Mouse (Mus musculus) megakaryocyte, embryonic 14.5 days (primary cell): ENCODE measurements around the gene Vax2. TPM values are rescaled to one million over a fixed set of nuclear protein-coding genes. Genes with fewer than 3 reads are reported as not detected.

Experiments used
- H3K27me3 ChIP-seq: replicated peaks from 2 replicates; pipeline ENCODE3; 2012; ENCODE audit warnings: inconsistent platforms
- H3K36me3 ChIP-seq: replicated peaks from 2 replicates; pipeline ENCODE3; 2012; ENCODE audit warnings: low read length, inconsistent platforms, mixed read lengths
- H3K4me1 ChIP-seq: 2 replicates; pipeline ENCODE4 v1.6.1; 2012; ENCODE audit warnings: inconsistent platforms
- H3K4me3 ChIP-seq: replicated peaks from 2 replicates; pipeline ENCODE3; 2012; ENCODE audit warnings: moderate library complexity, mild to moderate bottlenecking, inconsistent platforms
- H3K9me3 ChIP-seq: 2 replicates; pipeline ENCODE4 v1.6.1; 2012; ENCODE audit warnings: inconsistent platforms
- FLI1 ChIP-seq: IDR thresholded peaks from 2 replicates; pipeline ENCODE4 v1.6.1; 2012; ENCODE audit warnings: low read length, inconsistent platforms, mixed read lengths
- GATA1 ChIP-seq: IDR thresholded peaks from 3 replicates; pipeline ENCODE4 v1.6.1; 2012; ENCODE audit warnings: mixed read lengths, low read length, inconsistent platforms, borderline replicate concordance
- polyA plus RNA-seq: library from polyadenylated mRNA; stranded (reverse); fragments of >175 nt; gene quantifications from 2 replicates; pipeline ENCODE4 v1.2.3, GENCODE M21; 2012; ENCODE audit warnings: low replicate concordance; ENCODE audit not compliant: insufficient read depth

Vax2 gene
- polyA plus RNA-seq, 1 experiment, result 0.19 TPM

GRCm38 (mm10) chr6:83710361-83711066 lies 550 bp upstream of the Vax2 start:
- peaks cover 100% of the 10 kb centered on the region for H3K27me3 ChIP-seq

GRCm38 (mm10) chr6:83711725-83712475 lies 836 bp downstream of the Vax2 start:
- H3K4me1 ChIP-seq, result peaks cover 54% of the 10 kb centered on the region
- TF ChIP-seq GATA1 (no peak), FLI1 (no peak)
- H3K27me3 ChIP-seq, result peaks cover 98% of the 10 kb centered on the region
- no peaks in the 10 kb centered on the region for H3K36me3 ChIP-seq
- no peaks in the 10 kb centered on the region for H3K9me3 ChIP-seq
- H3K4me3 ChIP-seq, result peak overlapping the region; percentile 90

More at GRCm38 (mm10) chr6:83710361-83711066, 550 bp upstream of the Vax2 start:
- Histone ChIP-seq H3K36me3 (no peaks in the 10 kb centered on the region), H3K4me1 (peaks cover 43% of the 10 kb centered on the region), H3K4me3 (peak overlapping the region; percentile 90), H3K9me3 (no peaks in the 10 kb centered on the region)
- no peak for TF ChIP-seq FLI1
- TF ChIP-seq GATA1, result no peak

GRCm38 (mm10) chr6:83713271-83714136 lies 2.4 kb downstream of the Vax2 start:
- H3K27me3 ChIP-seq, result peaks cover 98% of the 10 kb centered on the region
- H3K36me3 ChIP-seq, result no peaks in the 10 kb centered on the region
- peaks cover 58% of the 10 kb centered on the region for H3K4me1 ChIP-seq

GRCm38 (mm10) chr6:83714221-83715123 lies 3.4 kb downstream of the Vax2 start:
- TF ChIP-seq FLI1, result no peak

More at GRCm38 (mm10) chr6:83713271-83714136, 2.4 kb downstream of the Vax2 start:
- H3K9me3 ChIP-seq, result no peaks in the 10 kb centered on the region
- no peak overlapping the region for H3K4me3 ChIP-seq
- no peak for TF ChIP-seq GATA1
- no peak for TF ChIP-seq FLI1

GRCm38 (mm10) chr6:83715461-83716196 lies 4.6 kb downstream of the Vax2 start:
- peaks cover 96% of the 10 kb centered on the region for H3K27me3 ChIP-seq
- no peaks in the 10 kb centered on the region for H3K36me3 ChIP-seq
- H3K4me1 ChIP-seq, result peaks cover 53% of the 10 kb centered on the region
- no peaks in the 10 kb centered on the region for H3K9me3 ChIP-seq
- TF ChIP-seq FLI1 (no peak), GATA1 (no peak)
- peak overlapping the region; percentile 85 for H3K4me3 ChIP-seq

More at GRCm38 (mm10) chr6:83714221-83715123, 3.4 kb downstream of the Vax2 start:
- H3K27me3 ChIP-seq, result peaks cover 97% of the 10 kb centered on the region
- peaks cover 58% of the 10 kb centered on the region for H3K4me1 ChIP-seq
- H3K9me3 ChIP-seq, result no peaks in the 10 kb centered on the region
- no peaks in the 10 kb centered on the region for H3K36me3 ChIP-seq
- H3K4me3 ChIP-seq, result peak overlapping the region; percentile 51

GRCm38 (mm10) chr6:83717026-83717425 lies 6.0 kb downstream of the Vax2 start:
- H3K9me3 ChIP-seq, result no peaks in the 10 kb centered on the region
- no peaks in the 10 kb centered on the region for H3K36me3 ChIP-seq
- H3K27me3 ChIP-seq, result peaks cover 96% of the 10 kb centered on the region
- TF ChIP-seq GATA1 (no peak), FLI1 (no peak)
- peaks cover 49% of the 10 kb centered on the region for H3K4me1 ChIP-seq
- peak overlapping the region; percentile 38 for H3K4me3 ChIP-seq

- Histone ChIP-seq H3K4me1 (peaks cover 16% of the 10 kb centered on the region), H3K4me3 (peak overlapping the region; percentile 42), H3K9me3 (peaks cover 12% of the 10 kb centered on the region), H3K36me3 (no peaks in the 10 kb centered on the region), H3K27me3 (peaks cover 74% of the 10 kb centered on the region)
- no peak for TF ChIP-seq FLI1
- TF ChIP-seq GATA1, result no peak
Observed at GRCm38 (mm10) chr6:83722526-83722925, 11.5 kb downstream of the Vax2 start.

- H3K9me3 ChIP-seq, result peaks cover 19% of the 10 kb centered on the region
- no peak overlapping the region for H3K4me3 ChIP-seq
- H3K36me3 ChIP-seq, result no peaks in the 10 kb centered on the region
- TF ChIP-seq GATA1 (no peak), FLI1 (no peak)
- 0 out of 2 replicates have a peak, but pooled peaks cover 5% of the 10 kb centered on the region for H3K4me1 ChIP-seq
- peaks cover 56% of the 10 kb centered on the region for H3K27me3 ChIP-seq
Observed at GRCm38 (mm10) chr6:83727178-83727577, 16.1 kb downstream of the Vax2 start.
